Mouse (Mus musculus) midbrain, embryonic 12.5 days (tissue): ENCODE measurements around the gene Ppfia1. TPM values are rescaled to one million over a fixed set of nuclear protein-coding genes. Genes with fewer than 3 reads are reported as not detected.

Experiments
- ATAC-seq: fragments of 200-750 bp; cut with Nextera tagmentation; 2 replicates; pipeline ENCODE4 v1.8.0; 2017; ENCODE audit warnings: low read depth, moderate TSS enrichment, moderate library complexity; ENCODE audit not compliant: low FRiP score
- H3K27ac ChIP-seq: fragments of 300-500 bp; sonication (generic); replicated peaks from 2 replicates; pipeline ENCODE4 v1.5.1; 2016; ENCODE audit warnings: mild to moderate bottlenecking
- H3K27me3 ChIP-seq: fragments of 300-500 bp; sonication (generic); 2 replicates; pipeline ENCODE4 v1.6.1; 2016; ENCODE audit warnings: mild to moderate bottlenecking
- H3K36me3 ChIP-seq: fragments of 300-500 bp; sonication (generic); 2 replicates; pipeline ENCODE4 v1.6.1; 2016
- H3K4me1 ChIP-seq: fragments of 300-500 bp; sonication (generic); 2 replicates; pipeline ENCODE4 v1.6.1; 2016
- H3K4me2 ChIP-seq: fragments of 300-500 bp; sonication (generic); replicated peaks from 2 replicates; pipeline ENCODE4 v1.6.1; 2016; ENCODE audit warnings: mild to moderate bottlenecking, moderate library complexity
- H3K4me3 ChIP-seq: fragments of 300-500 bp; sonication (generic); 2 replicates; pipeline ENCODE4 v1.5.1; 2016; ENCODE audit warnings: mild to moderate bottlenecking
- H3K9ac ChIP-seq: fragments of 300-500 bp; sonication (generic); replicated peaks from 2 replicates; pipeline ENCODE4 v1.6.1; 2016; ENCODE audit warnings: mild to moderate bottlenecking, moderate library complexity
- H3K9me3 ChIP-seq: fragments of 300-500 bp; sonication (generic); 2 replicates; pipeline ENCODE4 v1.6.1; 2016; ENCODE audit warnings: mild to moderate bottlenecking
- WGBS: fragments of 180-500 bp; shearing (Covaris S2); methylation state at CpG from one replicate; pipeline ENCODE4 v1.1.7; 2016; 5-methylcytosine and 5-hydroxymethylcytosine counted together
- polyA plus RNA-seq: library from polyadenylated mRNA; unstranded; fragments of >200 nt; fragmentation: Nextera tagmentation; extraction: Ambion mirVana; gene quantifications from 2 replicates; pipeline ENCODE4 v1.2.1, GENCODE M21; 2016

Gene Ppfia1
- polyA plus RNA-seq, 1 experiment from 2014 or later, result 55.0 TPM

DNA sequence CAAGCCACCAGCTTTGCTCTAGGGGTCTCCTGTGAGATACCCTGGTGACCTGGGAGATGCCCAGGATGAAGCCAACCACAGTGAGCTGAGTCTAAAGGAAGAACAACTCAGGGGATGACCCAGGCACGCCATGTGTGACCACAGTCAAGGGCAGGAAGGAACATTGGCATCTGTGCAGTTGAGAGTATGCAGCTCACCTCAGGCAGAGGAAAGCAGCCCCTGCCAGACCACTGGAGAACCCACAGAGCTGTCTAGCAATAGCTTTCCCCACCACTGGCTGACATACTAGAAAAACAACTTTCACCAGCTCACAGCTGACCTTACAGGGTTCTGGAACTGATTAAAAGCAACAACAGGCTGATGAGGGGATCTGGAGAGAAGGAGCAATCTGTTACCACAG lies 105.3 kb downstream of the Ppfia1 start:
- ATAC-seq, result no peak
- WGBS, result 89% methylated on average over 1 of the region's 1 CpGs

DNA sequence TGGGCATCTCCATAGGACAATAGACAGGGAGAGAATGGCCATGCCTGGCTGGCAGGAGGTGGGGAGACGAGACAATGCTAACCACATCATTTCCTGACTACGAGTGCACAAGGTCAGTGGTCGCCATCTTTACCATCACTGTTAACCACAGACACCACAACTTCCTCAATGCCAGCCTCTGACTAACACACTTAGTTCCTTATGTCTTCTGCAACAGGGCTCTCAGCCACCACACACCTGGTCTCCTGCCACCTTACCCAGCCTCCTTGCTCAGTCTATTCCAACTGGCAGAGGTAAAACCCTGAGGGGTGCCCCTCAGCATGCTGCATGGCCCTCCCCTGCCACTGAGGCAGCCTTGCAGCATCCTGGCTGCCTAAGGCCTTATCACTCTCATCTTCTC lies 106.4 kb downstream of the Ppfia1 start:
- H3K9me3 ChIP-seq, result no peaks in the 10 kb centered on the region
- WGBS, result 86% methylated on average over 3 of the region's 3 CpGs
- no peak overlapping the region for H3K4me3 ChIP-seq
- no peak overlapping the region for H3K4me2 ChIP-seq
- H3K27me3 ChIP-seq, result no peaks in the 10 kb centered on the region
- ATAC-seq, result no peak
- H3K9ac ChIP-seq, result no peak overlapping the region
- no peaks in the 10 kb centered on the region for H3K4me1 ChIP-seq
- no peak overlapping the region for H3K27ac ChIP-seq
- H3K36me3 ChIP-seq, result peaks cover 90% of the 10 kb centered on the region

More for the DNA sequence above, 105.3 kb downstream of the Ppfia1 start:
- Histone ChIP-seq H3K4me3 (no peak overlapping the region), H3K4me2 (no peak overlapping the region), H3K27me3 (no peaks in the 10 kb centered on the region), H3K27ac (no peak overlapping the region), H3K9me3 (no peaks in the 10 kb centered on the region), H3K4me1 (no peaks in the 10 kb centered on the region), H3K36me3 (peaks cover 91% of the 10 kb centered on the region), H3K9ac (no peak overlapping the region)

DNA sequence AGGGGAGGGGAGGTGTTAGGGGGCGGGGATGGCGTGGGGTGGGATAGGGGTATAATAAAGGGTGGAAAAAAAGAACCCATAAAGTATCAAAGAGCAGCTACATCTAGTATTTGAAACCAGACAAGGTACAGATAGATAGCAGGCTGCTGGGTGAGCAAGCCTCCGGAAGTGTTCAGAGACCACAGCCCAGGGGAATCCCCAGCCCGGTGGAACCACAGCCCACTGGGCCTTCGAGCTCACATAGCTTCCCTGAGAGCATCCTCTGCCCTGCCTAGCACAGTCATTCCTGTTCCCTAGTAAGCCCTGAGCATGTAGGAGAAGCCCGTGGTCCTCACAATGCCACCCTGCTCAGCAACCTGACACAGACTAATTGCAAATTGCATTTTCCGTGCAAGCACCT lies 108.7 kb downstream of the Ppfia1 start:
- H3K4me1 ChIP-seq, result no peaks in the 10 kb centered on the region
- 92% methylated on average over 7 of the region's 7 CpGs for WGBS
- ATAC-seq, result no peak
- no peak overlapping the region for H3K27ac ChIP-seq
- H3K4me2 ChIP-seq, result no peak overlapping the region
- H3K4me3 ChIP-seq, result no peak overlapping the region
- H3K9ac ChIP-seq, result no peak overlapping the region
- peaks cover 91% of the 10 kb centered on the region for H3K36me3 ChIP-seq
- H3K27me3 ChIP-seq, result no peaks in the 10 kb centered on the region
- no peaks in the 10 kb centered on the region for H3K9me3 ChIP-seq

DNA sequence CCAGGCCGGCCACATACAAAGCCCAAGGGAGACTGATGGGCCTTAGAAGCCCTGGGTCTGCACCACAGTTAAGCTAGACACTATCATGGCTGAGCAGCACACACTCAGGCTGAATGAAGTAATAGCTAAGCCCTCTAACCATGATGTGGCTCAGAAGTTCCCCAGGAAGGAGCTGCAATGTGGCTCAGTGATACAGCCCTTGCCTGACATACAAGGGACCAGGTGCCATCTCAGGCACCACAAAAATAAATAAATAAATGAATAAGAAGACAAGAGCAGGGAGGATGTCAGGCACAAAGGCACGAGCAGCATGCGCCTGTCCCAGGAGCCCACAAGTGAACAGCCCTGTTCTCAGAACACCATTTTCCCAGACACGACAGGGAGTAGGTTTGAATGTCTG lies 111.6 kb downstream of the Ppfia1 start:
- Histone ChIP-seq H3K36me3 (peaks cover 92% of the 10 kb centered on the region), H3K4me2 (no peak overlapping the region), H3K4me1 (no peaks in the 10 kb centered on the region), H3K27ac (no peak overlapping the region), H3K9me3 (no peaks in the 10 kb centered on the region), H3K4me3 (no peak overlapping the region), H3K9ac (no peak overlapping the region), H3K27me3 (no peaks in the 10 kb centered on the region)
- no peak for ATAC-seq
- WGBS, result 95% methylated on average over 4 of the region's 4 CpGs

DNA sequence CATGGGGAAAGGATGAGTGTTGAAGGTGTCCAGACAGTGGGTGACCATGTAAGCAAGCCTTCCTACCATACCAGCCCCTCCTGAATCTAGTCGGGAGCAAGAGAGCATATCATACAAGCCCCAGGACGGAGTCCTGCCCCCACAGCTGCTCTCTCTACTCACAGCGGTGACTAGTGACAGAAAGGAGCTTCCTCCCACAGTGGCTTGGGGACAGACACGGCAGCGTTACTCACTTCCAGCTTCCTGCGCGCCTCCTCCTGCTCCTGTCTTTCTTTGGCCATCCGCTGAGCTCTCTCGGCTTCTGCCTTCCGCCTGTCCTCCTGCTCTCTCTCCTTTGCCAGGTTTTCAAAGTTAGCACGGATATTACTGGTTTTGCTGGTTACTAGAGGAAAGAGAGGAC lies 112.1 kb downstream of the Ppfia1 start:
- no peak overlapping the region for H3K4me2 ChIP-seq
- no peaks in the 10 kb centered on the region for H3K27me3 ChIP-seq
- peaks cover 92% of the 10 kb centered on the region for H3K36me3 ChIP-seq
- WGBS, result 91% methylated on average over 11 of the region's 11 CpGs
- no peaks in the 10 kb centered on the region for H3K4me1 ChIP-seq
- H3K9ac ChIP-seq, result no peak overlapping the region
- H3K9me3 ChIP-seq, result no peaks in the 10 kb centered on the region
- H3K4me3 ChIP-seq, result no peak overlapping the region
- no peak overlapping the region for H3K27ac ChIP-seq
- no peak for ATAC-seq

DNA sequence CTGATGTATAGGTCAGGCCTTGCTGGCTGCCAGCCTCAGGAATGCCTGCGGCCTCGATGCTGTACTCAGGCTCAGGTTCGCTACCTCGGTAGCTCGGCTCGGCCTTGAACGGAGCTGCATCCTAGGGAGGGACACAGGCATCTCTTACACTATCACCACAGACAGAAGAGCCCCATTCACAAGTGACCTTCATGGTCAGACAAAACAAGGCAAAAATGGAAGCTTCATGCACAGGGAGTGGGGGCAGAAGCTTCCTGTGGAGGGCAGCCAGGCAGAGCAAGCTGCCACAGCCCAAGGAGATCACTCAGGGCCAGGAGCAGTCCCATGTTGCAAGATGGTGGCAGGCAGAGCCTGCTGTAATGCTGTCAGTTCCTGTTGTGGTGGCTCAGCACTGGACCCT lies 114.7 kb downstream of the Ppfia1 start:
- Histone ChIP-seq H3K27me3 (no peaks in the 10 kb centered on the region), H3K9me3 (no peaks in the 10 kb centered on the region), H3K36me3 (peaks cover 77% of the 10 kb centered on the region), H3K4me1 (no peaks in the 10 kb centered on the region), H3K27ac (no peak overlapping the region), H3K4me2 (no peak overlapping the region), H3K9ac (no peak overlapping the region), H3K4me3 (no peak overlapping the region)
- ATAC-seq, result no peak
- WGBS, result 98% methylated on average over 7 of the region's 7 CpGs

DNA sequence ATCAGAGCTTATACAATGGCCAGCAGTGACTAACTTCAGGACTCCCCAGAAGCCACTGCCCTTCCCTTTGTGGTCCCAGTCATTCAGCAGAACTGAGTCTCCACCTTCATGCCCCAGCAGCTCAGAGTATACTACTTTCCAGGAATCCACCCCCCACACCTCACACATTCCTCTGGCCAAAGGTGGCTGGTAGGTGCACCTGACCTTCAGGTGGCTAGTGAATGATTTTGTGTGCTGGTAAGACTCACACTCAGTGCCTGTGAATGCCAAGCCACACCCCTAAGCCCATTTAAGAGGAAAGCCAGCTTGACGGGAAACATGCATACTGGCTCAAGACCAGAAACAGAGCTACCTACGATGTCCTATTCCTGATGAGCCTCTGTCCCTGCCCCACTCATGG lies 120.6 kb downstream of the Ppfia1 start:
- Histone ChIP-seq H3K9ac (no peak overlapping the region), H3K36me3 (peaks cover 26% of the 10 kb centered on the region), H3K4me1 (no peaks in the 10 kb centered on the region), H3K4me3 (no peak overlapping the region), H3K4me2 (no peak overlapping the region), H3K27me3 (no peaks in the 10 kb centered on the region), H3K9me3 (no peaks in the 10 kb centered on the region), H3K27ac (no peak overlapping the region)
- 83% methylated on average over 2 of the region's 2 CpGs for WGBS
- ATAC-seq, result no peak

DNA sequence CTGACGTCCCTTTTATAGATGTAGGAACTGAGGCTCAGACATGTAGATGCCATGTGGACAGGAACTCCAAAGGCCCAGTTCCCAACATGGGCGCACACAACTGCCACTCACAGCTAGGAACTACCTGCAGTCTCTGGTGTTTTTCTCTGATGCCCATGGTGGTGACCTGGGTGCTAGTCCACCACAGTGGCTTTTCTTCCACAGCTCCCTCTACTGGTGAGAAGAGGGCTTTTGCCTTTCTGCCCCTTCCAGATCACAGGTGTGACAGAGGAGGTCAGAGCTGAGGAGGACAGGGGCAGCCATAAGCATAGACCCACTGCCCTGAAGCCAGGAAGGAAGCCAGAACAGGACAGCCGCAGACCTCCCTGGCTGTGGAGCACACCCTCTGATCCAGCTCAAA lies 126.1 kb downstream of the Ppfia1 start:
- Histone ChIP-seq H3K4me1 (no peaks in the 10 kb centered on the region), H3K27me3 (peaks cover 5% of the 10 kb centered on the region), H3K4me3 (no peak overlapping the region), H3K9me3 (no peaks in the 10 kb centered on the region), H3K4me2 (no peak overlapping the region), H3K36me3 (no peaks in the 10 kb centered on the region; the same call in 1 of the 2 replicates), H3K27ac (no peak overlapping the region), H3K9ac (no peak overlapping the region)
- WGBS, result 71% methylated on average over 3 of the region's 3 CpGs
- no peak for ATAC-seq

Other genes with a start within 250 kb of the Ppfia1 start
- 208 TPM in 2 replicates for gene Cttn, start 82.7 kb downstream of the Ppfia1 start, polyA plus RNA-seq
- gene Fadd, start 28.7 kb upstream of the Ppfia1 start, polyA plus RNA-seq, result 7.4 and 7.9 TPM in 2 replicates
- 21.7 and 28.7 TPM in 2 replicates for gene Ano1, start 198.2 kb upstream of the Ppfia1 start, polyA plus RNA-seq